Mouse (Mus musculus) adrenal gland, adult 2 months (tissue): Measurements from ENCODE around the gene Gse1. TPM values are rescaled to one million over a fixed set of nuclear protein-coding genes. Genes with fewer than 3 reads are reported as not detected.

Experiments used
- DNase-seq: peaks from one replicate; pipeline ENCODE4 v3.0.0; 2021
- polyA plus RNA-seq: library from polyadenylated mRNA; depleted of rRNA; stranded (reverse); fragments of >200 nt; gene quantifications from 2 replicates; pipeline ENCODE4 v1.2.3, GENCODE M21; 2012
- total RNA-seq, 2 experiments: library from RNA; stranded (reverse); gene quantifications; 2 replicates each; pipeline ENCODE4 v1.2.3; 2021

Gene Gse1
- total and polyA plus RNA-seq, 3 experiments, result 27.1 to 46.3 (median 28.7) TPM

- DNase-seq, result no peak
These were observed 15.7 kb upstream of the Gse1 start for GRCm38 (mm10) chr8:120212596-120212995.

GRCm38 (mm10) chr8:120213229-120213628 lies 15.0 kb upstream of the Gse1 start:
- no peak for DNase-seq

GRCm38 (mm10) chr8:120213939-120214338 lies 14.3 kb upstream of the Gse1 start:
- peak; percentile 55 for DNase-seq

GRCm38 (mm10) chr8:120215416-120216141 lies 12.7 kb upstream of the Gse1 start:
- peak; percentile 61 for DNase-seq

GRCm38 (mm10) chr8:120216855-120217830 lies 11.1 kb upstream of the Gse1 start:
- no peak for DNase-seq

GRCm38 (mm10) chr8:120222548-120222947 lies 5.7 kb upstream of the Gse1 start:
- DNase-seq, result no peak

- peak; percentile 56 for DNase-seq
These were observed 3.5 kb upstream of the Gse1 start for GRCm38 (mm10) chr8:120224521-120225420.

- peak; percentile 81 for DNase-seq
These were observed 2.7 kb upstream of the Gse1 start for GRCm38 (mm10) chr8:120225421-120226151.

- DNase-seq, result peak; percentile 47
These were observed 1.3 kb upstream of the Gse1 start for GRCm38 (mm10) chr8:120226700-120227577.

- DNase-seq, result no peak
These were observed 729 bp upstream of the Gse1 start for GRCm38 (mm10) chr8:120227578-120227876.

- DNase-seq, result peak; percentile 68
These were observed 721 bp downstream of the Gse1 start for GRCm38 (mm10) chr8:120228781-120229573.

- DNase-seq, result peak; percentile 78
These were observed 1.3 kb downstream of the Gse1 start for GRCm38 (mm10) chr8:120229574-120229916.

- no peak for DNase-seq
These were observed 1.8 kb downstream of the Gse1 start for GRCm38 (mm10) chr8:120230081-120230480.

GRCm38 (mm10) chr8:120230715-120231614 lies 2.7 kb downstream of the Gse1 start:
- DNase-seq, result peak; percentile 68

GRCm38 (mm10) chr8:120231870-120232269 lies 3.6 kb downstream of the Gse1 start:
- DNase-seq, result no peak

GRCm38 (mm10) chr8:120232398-120232797 lies 4.1 kb downstream of the Gse1 start:
- DNase-seq, result no peak

GRCm38 (mm10) chr8:120232913-120233312 lies 4.7 kb downstream of the Gse1 start:
- DNase-seq, result peak; percentile 48

- DNase-seq, result no peak
These were observed 6.2 kb downstream of the Gse1 start for GRCm38 (mm10) chr8:120234457-120234856.
